Mouse (Mus musculus): ENCODE measurements around the gene Dpf1. TPM values are rescaled to one million over a fixed set of nuclear protein-coding genes. Genes with fewer than 3 reads are reported as not detected.

Dpf1 gene
- polyA plus RNA-seq, 1 experiment from 2014 or later: 3.7 TPM

DNA sequence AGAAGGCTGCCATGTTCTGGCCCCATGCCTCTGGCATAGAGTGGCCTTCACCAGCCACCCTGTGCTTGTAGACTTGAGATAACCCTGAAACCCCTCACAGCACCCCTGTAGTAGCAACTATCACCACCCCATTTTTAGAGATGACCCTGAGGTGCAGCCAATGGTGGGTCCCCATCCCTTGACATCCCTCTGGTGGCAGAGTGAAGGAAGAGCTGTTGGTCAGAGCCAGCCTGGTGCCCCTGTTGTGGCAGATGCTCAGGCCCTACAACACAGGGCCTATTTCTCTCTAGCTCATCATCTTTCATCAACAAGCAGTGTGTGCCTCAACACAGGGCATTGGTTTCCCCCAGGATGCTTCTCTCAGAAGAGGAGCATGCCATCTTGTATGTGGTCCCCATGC is 31.5 kb downstream of the Dpf1 start:
- Histone ChIP-seq H3K4me3 (no peak overlapping the region), H3K36me3 (peaks cover 11% of the 10 kb centered on the region), H3K9me3 (no peaks in the 10 kb centered on the region), H3K4me1 (peaks cover 5% of the 10 kb centered on the region), H3K9ac (no peak overlapping the region), H3K27ac (replicated peaks) (no peak overlapping the region), H3K27me3 (replicated peaks) (peaks cover 3% of the 10 kb centered on the region; the same call in 1 of the 2 replicates), H3K4me2 (no peak overlapping the region)
- no peak for ATAC-seq (ENCODE audit: extremely low read depth, insufficient number of reproducible peaks, low FRiP score, low TSS enrichment)

DNA sequence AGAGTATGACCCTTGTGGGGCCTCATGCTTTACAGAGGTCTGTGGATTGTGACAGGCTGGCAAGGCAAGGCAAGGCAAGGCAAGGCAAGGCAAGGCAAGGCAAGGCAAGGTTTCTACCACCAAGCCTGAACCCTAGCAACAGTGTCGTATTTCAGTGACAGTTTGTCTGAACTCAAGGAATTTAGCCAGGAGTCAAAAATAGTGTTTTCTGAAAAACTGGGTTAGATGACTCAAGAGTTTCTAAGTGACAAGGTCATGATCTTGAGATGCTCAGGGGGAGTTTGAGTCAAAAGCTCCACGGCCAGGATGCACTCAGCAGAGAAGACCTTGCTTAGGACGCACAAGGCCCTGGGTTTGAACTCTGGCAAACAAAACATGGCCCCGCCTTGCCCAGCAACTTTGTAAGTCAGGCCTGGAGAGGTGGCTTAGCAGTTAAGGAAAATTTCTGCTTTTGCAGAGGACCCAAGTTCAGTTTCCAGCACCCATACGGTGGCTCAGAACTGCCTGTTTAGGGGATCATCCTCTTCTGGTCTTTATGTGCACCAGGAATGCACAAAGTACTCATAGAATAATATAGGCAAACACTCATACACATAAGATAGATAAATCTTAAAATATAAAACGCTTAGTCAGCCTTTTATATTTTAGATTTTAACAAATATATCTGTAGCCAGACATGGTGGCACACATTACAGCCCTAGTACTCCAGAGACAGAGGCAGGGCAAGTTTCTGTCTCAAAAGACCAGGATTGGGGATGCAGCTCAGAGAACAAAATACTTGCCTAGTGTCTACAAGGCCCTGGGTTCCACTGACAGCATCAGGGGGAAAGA is 32.3 kb downstream of the Dpf1 start:
- H3K4me1 ChIP-seq: peaks cover 5% of the 10 kb centered on the region
- 78% methylated on average over 6 of the region's 6 CpGs for WGBS
- peaks cover 3% of the 10 kb centered on the region; the same call in 1 of the 2 replicates for H3K27me3 ChIP-seq (replicated peaks)
- H3K4me2 ChIP-seq: no peak overlapping the region
- no peak overlapping the region for H3K9ac ChIP-seq
- H3K36me3 ChIP-seq: peaks cover 4% of the 10 kb centered on the region
- no peak overlapping the region for H3K4me3 ChIP-seq
- no peak overlapping the region for H3K27ac ChIP-seq (replicated peaks)
- ATAC-seq (ENCODE audit: extremely low read depth, insufficient number of reproducible peaks, low FRiP score, low TSS enrichment): no peak
- H3K9me3 ChIP-seq: no peaks in the 10 kb centered on the region

DNA sequence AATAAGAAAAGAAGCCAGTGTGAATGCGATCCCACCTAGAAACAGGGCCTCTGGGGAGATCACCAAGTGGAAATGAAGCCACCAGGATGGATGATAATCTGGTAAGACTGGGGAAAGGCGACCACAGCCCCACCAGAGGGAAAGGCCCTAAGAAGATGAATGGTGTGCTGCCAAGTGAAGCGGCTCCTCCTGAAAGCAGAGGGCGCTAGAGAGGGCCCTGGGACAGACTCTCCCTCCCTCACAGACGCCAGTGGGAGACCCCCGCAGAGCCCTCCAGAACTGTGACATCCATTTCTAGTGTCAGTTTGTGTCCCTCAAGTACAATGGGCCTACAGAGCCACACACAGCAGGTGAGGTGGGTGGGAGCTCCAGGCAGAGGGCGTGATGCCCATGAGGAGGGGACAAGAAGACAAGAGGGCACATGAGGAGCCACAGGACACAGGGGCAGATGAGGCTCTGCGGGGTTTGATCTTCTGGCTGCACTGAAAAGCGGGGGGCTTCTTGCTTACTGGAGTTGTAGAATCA is 33.1 kb downstream of the Dpf1 start:
- Histone ChIP-seq H3K36me3 (0 out of 2 replicates have a peak, but pooled peaks cover 3% of the 10 kb centered on the region), H3K4me1 (peaks cover 5% of the 10 kb centered on the region), H3K4me3 (no peak overlapping the region), H3K9ac (no peak overlapping the region), H3K27ac (replicated peaks) (no peak overlapping the region), H3K27me3 (replicated peaks) (peaks cover 3% of the 10 kb centered on the region; the same call in 1 of the 2 replicates), H3K9me3 (no peaks in the 10 kb centered on the region), H3K4me2 (no peak overlapping the region)
- no peak for ATAC-seq (ENCODE audit: extremely low read depth, insufficient number of reproducible peaks, low FRiP score, low TSS enrichment)
- 68% methylated on average over 9 of the region's 9 CpGs for WGBS

DNA sequence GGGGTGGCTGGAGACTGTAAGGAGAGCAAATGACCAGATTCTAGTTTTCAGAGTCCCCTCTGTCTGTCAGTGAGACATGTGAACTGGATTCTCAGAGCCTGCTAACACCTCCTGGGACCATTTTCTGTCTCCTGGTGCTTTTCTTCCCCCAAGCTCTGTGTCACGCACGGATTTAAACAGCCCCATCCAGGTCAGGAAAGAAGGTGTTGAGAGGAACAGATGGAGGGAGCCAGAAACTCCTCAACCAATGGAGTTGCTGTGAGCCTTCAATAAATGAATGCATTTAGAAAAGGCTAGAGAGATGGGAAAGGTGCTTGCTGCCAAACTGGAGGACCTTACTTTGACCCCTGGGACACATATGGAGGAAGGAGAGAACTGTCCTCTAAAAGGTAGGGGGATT is 34.0 kb downstream of the Dpf1 start:
- Histone ChIP-seq H3K9me3 (no peaks in the 10 kb centered on the region), H3K4me1 (peaks cover 13% of the 10 kb centered on the region), H3K9ac (no peak overlapping the region), H3K36me3 (no peaks in the 10 kb centered on the region), H3K4me3 (no peak overlapping the region), H3K27me3 (replicated peaks) (peaks cover 3% of the 10 kb centered on the region; the same call in 1 of the 2 replicates), H3K4me2 (no peak overlapping the region), H3K27ac (replicated peaks) (no peak overlapping the region)
- ATAC-seq (ENCODE audit: extremely low read depth, insufficient number of reproducible peaks, low FRiP score, low TSS enrichment): no peak
- WGBS: 69% methylated on average over 2 of the region's 2 CpGs

DNA sequence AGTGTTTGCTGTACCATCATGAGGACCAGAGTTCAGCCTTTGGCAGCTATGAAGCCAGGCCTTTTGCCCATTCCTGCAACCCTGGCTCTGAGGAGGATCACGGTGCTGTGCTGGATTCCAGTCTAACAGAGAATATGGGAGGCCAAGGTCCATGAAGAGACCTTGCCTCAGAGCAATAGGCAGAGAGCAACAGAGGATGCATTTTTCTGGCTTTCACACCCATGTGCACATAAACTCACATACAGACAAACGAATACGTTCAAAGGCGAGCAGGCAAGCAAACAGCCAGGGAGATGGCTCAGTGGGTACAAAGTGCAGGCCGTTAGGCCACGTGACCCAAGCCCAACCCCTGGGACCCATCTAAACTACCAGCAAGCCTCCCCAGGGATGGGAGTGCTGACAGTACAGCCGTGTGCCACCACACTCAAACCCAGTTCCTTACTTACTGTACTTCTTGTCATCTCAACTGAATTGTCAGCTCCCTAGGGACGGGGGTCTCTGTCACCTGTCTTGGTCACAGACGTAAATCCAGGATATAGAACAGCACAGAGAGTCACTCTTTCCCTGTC is 34.7 kb downstream of the Dpf1 start:
- Histone ChIP-seq H3K4me2 (no peak overlapping the region), H3K36me3 (no peaks in the 10 kb centered on the region), H3K27ac (replicated peaks) (no peak overlapping the region), H3K27me3 (replicated peaks) (peaks cover 3% of the 10 kb centered on the region; the same call in 1 of the 2 replicates), H3K4me1 (peaks cover 13% of the 10 kb centered on the region), H3K9me3 (no peaks in the 10 kb centered on the region), H3K4me3 (no peak overlapping the region), H3K9ac (no peak overlapping the region)
- no peak for ATAC-seq (ENCODE audit: extremely low read depth, insufficient number of reproducible peaks, low FRiP score, low TSS enrichment)
- 87% methylated on average over 9 of the region's 9 CpGs for WGBS

DNA sequence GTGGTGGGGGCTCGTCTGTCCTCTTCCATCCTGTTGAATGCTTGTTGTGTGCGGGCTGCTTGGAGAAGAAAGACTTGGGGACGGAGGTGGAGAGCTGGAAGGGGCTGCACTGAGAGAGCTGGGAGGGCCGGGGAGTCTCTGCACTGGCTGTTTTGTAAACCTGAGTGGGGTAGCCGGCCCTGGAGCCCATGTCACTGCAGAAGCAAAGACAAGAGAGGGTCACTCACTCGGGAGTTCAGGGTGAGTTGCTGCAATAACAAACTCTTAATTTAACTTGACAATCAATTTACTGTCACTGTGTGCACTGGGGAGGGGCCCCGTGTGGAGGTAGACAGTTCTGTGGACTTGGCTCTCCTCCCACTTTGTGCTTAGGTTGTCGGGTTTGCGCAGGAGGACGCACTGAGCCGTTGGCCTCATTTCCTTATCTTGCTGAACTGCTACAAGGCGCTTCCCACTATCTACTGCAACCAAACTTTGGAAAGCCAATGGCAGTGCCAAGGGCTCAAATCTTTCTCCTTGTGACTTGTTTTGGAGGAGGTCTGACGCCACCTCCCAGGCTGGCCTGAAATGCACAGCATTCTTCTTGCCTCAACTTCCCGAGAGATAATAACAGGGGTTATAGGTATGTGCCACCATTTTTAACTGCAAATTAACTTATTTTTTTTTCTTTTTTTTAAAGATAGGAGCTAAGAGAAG is 35.4 kb downstream of the Dpf1 start:
- Histone ChIP-seq H3K4me3 (no peak overlapping the region), H3K9me3 (no peaks in the 10 kb centered on the region), H3K4me1 (peaks cover 13% of the 10 kb centered on the region), H3K27me3 (replicated peaks) (peaks cover 3% of the 10 kb centered on the region; the same call in 1 of the 2 replicates), H3K36me3 (no peaks in the 10 kb centered on the region), H3K9ac (no peak overlapping the region), H3K4me2 (no peak overlapping the region), H3K27ac (replicated peaks) (no peak overlapping the region)
- 41% methylated on average over 14 of the region's 14 CpGs for WGBS
- no peak for ATAC-seq (ENCODE audit: extremely low read depth, insufficient number of reproducible peaks, low FRiP score, low TSS enrichment)

DNA sequence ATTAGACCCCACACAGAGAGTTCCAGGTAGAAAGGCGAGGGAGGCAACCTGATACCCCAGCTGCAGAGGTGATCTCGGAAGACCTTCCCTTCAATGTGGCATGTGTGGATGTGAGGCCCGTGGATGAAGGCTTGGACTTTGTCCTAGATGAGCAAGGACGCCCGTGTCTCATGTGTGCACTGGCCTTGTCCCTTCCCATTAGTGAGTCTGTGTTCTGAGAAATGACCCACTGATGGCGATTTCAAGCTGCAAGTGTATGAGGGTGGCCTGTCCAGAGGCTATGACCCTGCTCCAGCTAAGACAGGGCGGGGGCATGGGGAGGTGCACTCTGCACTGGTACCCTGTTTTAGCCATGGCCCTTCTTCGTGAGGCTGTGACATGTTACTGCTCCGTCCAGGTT is 36.5 kb downstream of the Dpf1 start:
- 83% methylated on average over 9 of the region's 9 CpGs for WGBS
- peaks cover 3% of the 10 kb centered on the region; the same call in 1 of the 2 replicates for H3K27me3 ChIP-seq (replicated peaks)
- ATAC-seq (ENCODE audit: extremely low read depth, insufficient number of reproducible peaks, low FRiP score, low TSS enrichment): no peak
- H3K9me3 ChIP-seq: no peaks in the 10 kb centered on the region
- H3K4me1 ChIP-seq: peaks cover 13% of the 10 kb centered on the region
- no peak overlapping the region for H3K4me2 ChIP-seq
- no peaks in the 10 kb centered on the region for H3K36me3 ChIP-seq
- no peak overlapping the region for H3K27ac ChIP-seq (replicated peaks)
- no peak overlapping the region for H3K4me3 ChIP-seq
- H3K9ac ChIP-seq: no peak overlapping the region

DNA sequence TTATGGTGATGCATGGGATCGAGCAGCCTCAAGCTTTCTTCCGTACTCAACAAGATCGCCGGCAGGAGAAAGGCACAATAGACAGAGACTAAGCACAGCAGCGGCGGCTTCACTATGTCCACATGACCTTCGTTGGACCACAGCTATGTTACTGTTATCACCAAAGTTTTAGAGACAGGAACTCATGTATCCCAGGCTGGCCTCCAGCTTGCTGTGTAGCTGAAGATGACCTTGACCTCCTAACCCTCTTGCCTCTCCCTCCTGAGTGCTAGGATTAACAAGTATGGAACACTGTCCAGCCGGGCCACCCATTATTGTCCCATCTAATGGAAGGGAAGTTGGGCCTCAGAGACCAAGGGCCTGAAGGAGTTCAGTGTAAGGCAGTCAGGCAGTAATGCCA is 37.1 kb downstream of the Dpf1 start:
- Histone ChIP-seq H3K4me2 (no peak overlapping the region), H3K9me3 (no peaks in the 10 kb centered on the region), H3K4me3 (no peak overlapping the region), H3K9ac (no peak overlapping the region), H3K27me3 (replicated peaks) (peaks cover 3% of the 10 kb centered on the region; the same call in 1 of the 2 replicates), H3K27ac (replicated peaks) (no peak overlapping the region), H3K4me1 (peaks cover 13% of the 10 kb centered on the region), H3K36me3 (no peaks in the 10 kb centered on the region)
- ATAC-seq (ENCODE audit: extremely low read depth, insufficient number of reproducible peaks, low FRiP score, low TSS enrichment): no peak
- WGBS: 82% methylated on average over 8 of the region's 8 CpGs

DNA sequence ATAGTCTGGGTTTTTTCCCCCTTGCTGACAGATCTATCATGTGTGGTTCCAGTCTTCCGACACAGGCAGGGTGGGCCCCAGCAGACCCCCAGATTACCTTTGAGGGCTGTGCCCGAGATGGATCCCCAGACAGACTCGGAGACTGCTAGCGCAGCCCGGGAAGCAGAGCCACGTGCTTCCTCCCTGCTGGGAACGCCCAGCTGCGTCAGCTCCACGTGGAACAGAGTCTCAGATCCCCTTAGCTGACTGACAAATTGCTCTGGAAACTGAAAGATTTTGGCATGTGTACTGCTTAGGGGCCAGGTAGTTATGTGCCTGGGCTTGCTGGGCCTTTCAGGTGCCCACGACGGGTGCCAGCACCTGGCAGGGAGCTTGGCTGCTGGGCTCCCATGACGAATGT is 38.0 kb downstream of the Dpf1 start:
- H3K9me3 ChIP-seq: no peaks in the 10 kb centered on the region
- no peaks in the 10 kb centered on the region for H3K36me3 ChIP-seq
- no peak overlapping the region for H3K27ac ChIP-seq (replicated peaks)
- H3K27me3 ChIP-seq (replicated peaks): peaks cover 3% of the 10 kb centered on the region; the same call in 1 of the 2 replicates
- no peak for ATAC-seq (ENCODE audit: extremely low read depth, insufficient number of reproducible peaks, low FRiP score, low TSS enrichment)
- 58% methylated on average over 12 of the region's 12 CpGs for WGBS
- 0 out of 2 replicates have a peak overlapping the region, but pooled peaks have one; percentile 14 for H3K9ac ChIP-seq
- peaks cover 13% of the 10 kb centered on the region for H3K4me1 ChIP-seq
- no peak overlapping the region for H3K4me3 ChIP-seq
- H3K4me2 ChIP-seq: no peak overlapping the region

DNA sequence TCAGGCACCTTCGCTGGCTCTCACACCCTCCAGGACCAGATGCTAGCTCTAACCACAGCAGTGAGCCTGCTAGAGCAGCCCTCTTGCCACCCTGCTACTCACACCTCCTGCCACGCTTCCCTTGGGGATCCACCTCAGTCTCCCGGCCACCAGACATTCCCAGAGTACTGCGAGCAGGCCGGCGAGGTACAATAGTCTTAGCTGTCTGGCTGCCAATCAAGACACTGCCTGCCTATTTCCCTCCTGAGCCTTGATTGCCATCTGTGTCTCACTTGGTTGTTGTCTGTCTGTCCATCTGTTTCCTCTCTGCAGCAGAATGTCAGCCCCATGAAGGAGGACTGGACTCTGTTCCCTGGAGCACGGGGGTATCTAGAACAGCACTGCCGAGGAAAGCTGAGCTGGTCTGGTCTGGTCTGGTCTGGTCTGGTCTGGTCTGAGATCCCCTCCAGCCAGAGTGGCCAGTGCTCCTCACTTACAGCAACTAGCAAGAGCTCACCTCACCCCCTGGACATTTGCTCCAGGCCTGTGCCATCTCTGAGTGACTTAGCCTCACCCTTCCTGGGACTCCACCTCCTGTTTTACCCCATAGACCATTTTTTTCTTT is 38.8 kb downstream of the Dpf1 start:
- Histone ChIP-seq H3K4me2 (no peak overlapping the region), H3K4me1 (peaks cover 13% of the 10 kb centered on the region), H3K27ac (replicated peaks) (no peak overlapping the region), H3K27me3 (replicated peaks) (no peaks in the 10 kb centered on the region), H3K36me3 (0 out of 2 replicates have a peak, but pooled peaks cover under 1% of the 10 kb centered on the region), H3K9ac (no peak overlapping the region), H3K9me3 (no peaks in the 10 kb centered on the region), H3K4me3 (no peak overlapping the region)
- no peak for ATAC-seq (ENCODE audit: extremely low read depth, insufficient number of reproducible peaks, low FRiP score, low TSS enrichment)
- 41% methylated on average over 8 of the region's 8 CpGs for WGBS

DNA sequence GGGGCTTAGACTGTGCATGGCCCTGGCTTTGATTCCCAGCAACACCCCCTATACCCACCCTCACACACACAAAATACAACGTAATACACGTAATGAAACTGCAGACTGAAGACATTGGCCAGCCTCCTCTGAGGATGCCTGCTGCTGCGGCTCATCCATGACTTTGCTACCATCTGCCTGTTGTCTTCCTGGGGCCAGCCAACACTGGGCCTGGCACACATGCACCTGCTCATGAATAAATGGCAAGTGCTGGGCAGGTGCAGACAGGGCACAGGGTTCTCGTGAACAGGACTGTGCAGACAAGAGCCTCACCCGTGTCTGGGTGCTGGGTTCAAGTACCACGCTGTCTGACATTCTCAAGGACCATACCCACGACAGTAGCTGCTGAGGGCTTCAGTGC is 40.0 kb downstream of the Dpf1 start:
- Histone ChIP-seq H3K9me3 (no peaks in the 10 kb centered on the region), H3K4me3 (no peak overlapping the region), H3K36me3 (0 out of 2 replicates have a peak, but pooled peaks cover 9% of the 10 kb centered on the region), H3K4me1 (peaks cover 13% of the 10 kb centered on the region), H3K27ac (replicated peaks) (no peak overlapping the region), H3K4me2 (no peak overlapping the region), H3K27me3 (replicated peaks) (no peaks in the 10 kb centered on the region), H3K9ac (no peak overlapping the region)
- ATAC-seq (ENCODE audit: extremely low read depth, insufficient number of reproducible peaks, low FRiP score, low TSS enrichment): no peak
- WGBS: 89% methylated on average over 7 of the region's 7 CpGs

All from heart, embryonic 13.5 days (tissue).